Mouse (Mus musculus) erythroblast, embryonic 14.5 days (primary cell): ENCODE results near the gene Cenps. TPM values are rescaled to one million over a fixed set of nuclear protein-coding genes. Genes with fewer than 3 reads are reported as not detected.

ENCODE experiments used
- H3K27me3 ChIP-seq: 2 replicates; pipeline ENCODE4 v1.6.1; 2012; ENCODE audit warnings: inconsistent platforms; ENCODE audit not compliant: control insufficient read depth
- H3K36me3 ChIP-seq: 2 replicates; pipeline ENCODE4 v1.6.1; 2012; ENCODE audit warnings: mild to moderate bottlenecking, inconsistent platforms; ENCODE audit not compliant: control insufficient read depth
- H3K4me1 ChIP-seq: 2 replicates; pipeline ENCODE4 v1.6.1; 2012; ENCODE audit warnings: inconsistent platforms; ENCODE audit not compliant: control insufficient read depth
- H3K4me3 ChIP-seq: replicated peaks from 2 replicates; pipeline ENCODE3; 2012; ENCODE audit warnings: moderate library complexity, mild to moderate bottlenecking, inconsistent platforms
- H3K9me3 ChIP-seq: 2 replicates; pipeline ENCODE4 v1.6.1; 2012; ENCODE audit warnings: low read length, inconsistent platforms, mixed read lengths; ENCODE audit not compliant: control insufficient read depth
- GATA1 ChIP-seq: IDR thresholded peaks from 2 replicates; pipeline ENCODE4 v1.6.1; 2012; ENCODE audit warnings: low read length, inconsistent platforms, mixed read lengths
- TAL1 ChIP-seq: IDR thresholded peaks from 3 replicates; pipeline ENCODE4 v1.6.1; 2012; ENCODE audit warnings: low read length, inconsistent platforms, mixed read lengths
- polyA plus RNA-seq: library from polyadenylated mRNA; stranded (reverse); fragments of >175 nt; gene quantifications from 2 replicates; pipeline ENCODE4 v1.2.3, GENCODE M21; 2012

Cenps gene
- polyA plus RNA-seq, 1 experiment: 2.4 TPM

DNA sequence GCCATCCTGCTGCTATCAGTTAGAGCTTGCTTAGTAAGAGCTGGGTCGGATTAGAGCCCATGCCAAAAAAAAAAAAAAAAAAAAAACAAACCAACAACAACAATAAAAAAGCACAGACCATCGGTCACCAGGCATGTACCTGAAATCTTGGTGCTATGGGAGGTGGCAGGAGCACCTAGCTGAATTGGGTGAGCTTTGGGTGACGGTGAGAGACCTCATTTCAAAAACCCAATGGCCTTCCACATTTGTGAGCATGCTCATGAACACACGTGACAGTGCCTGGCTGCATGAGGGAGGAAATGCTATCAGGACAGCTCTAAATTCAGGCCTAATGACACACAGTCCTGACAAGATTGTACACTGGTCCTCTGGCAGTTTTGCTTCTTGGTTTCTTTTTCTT is 10.7 kb upstream of the Cenps start:
- Histone ChIP-seq H3K4me3 (no peak overlapping the region), H3K27me3 (peaks cover 2% of the 10 kb centered on the region; the same call in 1 of the 2 replicates), H3K4me1 (no peaks in the 10 kb centered on the region), H3K36me3 (peaks cover 31% of the 10 kb centered on the region), H3K9me3 (0 out of 2 replicates have a peak, but pooled peaks cover 2% of the 10 kb centered on the region)
- TF ChIP-seq GATA1 (no peak), TAL1 (no peak)

DNA sequence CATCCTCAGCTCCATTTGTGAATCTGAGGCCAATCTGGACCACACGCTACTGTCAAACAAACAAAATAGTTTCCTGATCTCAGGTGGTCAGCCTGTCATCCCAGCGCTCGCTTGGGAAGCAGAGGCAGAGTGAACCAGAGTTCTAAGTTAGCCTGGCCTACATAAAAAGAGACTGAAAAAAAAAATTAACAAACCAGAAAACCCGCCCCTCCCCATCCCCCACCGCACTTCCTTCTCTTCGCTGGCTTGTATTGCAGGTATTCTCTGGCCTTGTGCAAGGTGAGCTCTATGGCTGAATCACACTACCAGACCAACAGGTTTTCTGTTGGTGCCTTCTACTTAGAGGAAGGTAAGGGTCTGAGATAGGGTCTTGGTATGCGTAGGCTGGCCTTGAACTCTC is 10.1 kb upstream of the Cenps start:
- Histone ChIP-seq H3K4me1 (no peaks in the 10 kb centered on the region), H3K27me3 (peaks cover 2% of the 10 kb centered on the region; the same call in 1 of the 2 replicates)

GRCm38 (mm10) chr4:149145151-149145550 is 7.7 kb upstream of the Cenps start:
- Histone ChIP-seq H3K4me1 (no peaks in the 10 kb centered on the region), H3K4me3 (no peak overlapping the region), H3K36me3 (peaks cover 4% of the 10 kb centered on the region), H3K9me3 (no peaks in the 10 kb centered on the region), H3K27me3 (peaks cover 2% of the 10 kb centered on the region; the same call in 1 of the 2 replicates)
- TF ChIP-seq TAL1 (no peak), GATA1 (no peak)

More for the DNA sequence above, 10.1 kb upstream of the Cenps start:
- H3K36me3 ChIP-seq: peaks cover 26% of the 10 kb centered on the region
- no peak for TF ChIP-seq GATA1
- no peak for TF ChIP-seq TAL1
- H3K4me3 ChIP-seq: no peak overlapping the region
- H3K9me3 ChIP-seq: 0 out of 2 replicates have a peak, but pooled peaks cover 2% of the 10 kb centered on the region

GRCm38 (mm10) chr4:149144459-149144858 is 7.0 kb upstream of the Cenps start:
- H3K27me3 ChIP-seq: peaks cover 2% of the 10 kb centered on the region; the same call in 1 of the 2 replicates
- H3K4me1 ChIP-seq: no peaks in the 10 kb centered on the region
- no peak overlapping the region for H3K4me3 ChIP-seq
- TF ChIP-seq GATA1: no peak
- no peak for TF ChIP-seq TAL1
- H3K36me3 ChIP-seq: no peaks in the 10 kb centered on the region
- H3K9me3 ChIP-seq: no peaks in the 10 kb centered on the region

DNA sequence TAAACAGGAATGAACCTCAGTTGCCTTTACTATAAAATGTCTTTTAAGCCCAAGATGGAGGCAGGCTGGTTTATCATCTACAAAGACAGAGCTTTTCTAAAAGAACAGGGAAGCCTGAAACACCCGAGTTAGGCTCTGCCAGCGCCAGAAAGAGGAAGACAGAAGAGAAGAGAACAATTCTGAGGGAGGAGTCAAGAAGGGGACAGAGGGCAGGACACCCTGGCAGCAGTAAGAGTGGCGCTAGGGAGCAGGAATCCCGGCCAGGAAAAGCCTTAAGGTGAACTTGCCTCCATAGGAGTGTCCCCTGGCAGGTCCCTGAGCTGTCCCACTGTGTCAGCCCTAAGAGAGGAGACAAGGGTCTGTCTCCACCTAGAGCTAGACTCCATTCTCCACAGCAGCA is 6.2 kb upstream of the Cenps start:
- no peaks in the 10 kb centered on the region for H3K36me3 ChIP-seq
- no peak for TF ChIP-seq GATA1
- no peak for TF ChIP-seq TAL1
- H3K4me3 ChIP-seq: no peak overlapping the region
- H3K9me3 ChIP-seq: no peaks in the 10 kb centered on the region
- no peaks in the 10 kb centered on the region for H3K4me1 ChIP-seq
- peaks cover 2% of the 10 kb centered on the region; the same call in 1 of the 2 replicates for H3K27me3 ChIP-seq

DNA sequence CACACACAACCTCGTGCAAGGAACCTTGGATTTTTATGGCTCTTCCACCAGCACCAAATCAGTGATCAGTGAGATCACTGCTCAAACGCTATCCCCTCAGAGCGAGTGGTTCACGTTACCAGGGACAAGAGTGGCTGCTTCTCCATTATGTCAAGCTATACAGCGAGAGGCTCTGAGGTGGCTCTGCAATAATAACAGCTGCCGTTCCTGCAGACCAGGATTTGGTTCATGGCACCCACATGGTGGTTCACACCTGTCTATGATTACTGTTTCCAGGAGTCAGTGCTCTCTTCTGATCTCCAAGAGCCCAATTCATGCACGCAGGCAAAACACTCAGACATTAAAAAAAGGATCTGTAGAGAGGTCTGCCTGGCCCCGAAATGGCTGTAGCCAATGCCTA is 1.1 kb upstream of the Cenps start:
- H3K27me3 ChIP-seq: no peaks in the 10 kb centered on the region
- no peak overlapping the region for H3K4me3 ChIP-seq
- TF ChIP-seq GATA1 (no peak), TAL1 (no peak)
- H3K4me1 ChIP-seq: peaks cover 13% of the 10 kb centered on the region
- no peaks in the 10 kb centered on the region for H3K36me3 ChIP-seq
- no peaks in the 10 kb centered on the region for H3K9me3 ChIP-seq

DNA sequence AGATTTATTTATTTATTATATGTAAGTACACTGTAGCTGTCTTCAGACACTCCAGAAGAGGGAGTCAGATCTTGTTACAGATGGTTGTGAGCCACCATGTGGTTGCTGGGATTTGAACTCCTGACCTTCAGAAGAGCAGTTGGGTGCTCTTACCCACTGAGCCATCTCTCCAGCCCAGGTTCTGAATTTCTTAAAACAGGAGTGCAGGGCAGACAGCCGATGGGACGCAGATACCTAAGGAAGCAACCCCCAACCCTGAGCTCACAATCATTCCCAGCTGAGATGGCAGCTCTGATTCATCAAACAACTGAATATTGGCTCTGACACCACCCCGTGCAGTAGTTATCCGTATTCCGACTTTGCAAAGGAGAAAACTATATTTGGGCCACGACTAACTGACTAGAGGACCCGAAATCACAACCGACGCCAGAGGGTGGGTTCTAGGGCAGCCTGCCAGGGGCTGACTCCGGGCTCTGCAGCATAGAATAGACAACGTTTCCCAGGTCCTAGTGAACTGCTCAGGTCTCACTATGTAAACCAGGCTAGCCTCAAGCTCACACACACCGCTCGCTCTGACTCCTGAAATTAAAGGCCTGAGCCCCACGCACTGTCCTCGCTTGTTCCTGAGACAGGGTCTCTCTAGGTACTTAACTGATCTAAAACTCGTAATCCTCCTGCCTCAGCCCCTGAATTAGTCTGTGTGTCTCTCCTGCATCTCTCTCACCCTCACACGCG is 1.1 kb downstream of the Cenps start:
- TF ChIP-seq GATA1 (no peak), TAL1 (no peak)
- peak overlapping the region; percentile 92 for H3K4me3 ChIP-seq
- peaks cover 13% of the 10 kb centered on the region for H3K36me3 ChIP-seq
- H3K9me3 ChIP-seq: no peaks in the 10 kb centered on the region
- peaks cover 13% of the 10 kb centered on the region for H3K4me1 ChIP-seq
- no peaks in the 10 kb centered on the region for H3K27me3 ChIP-seq

DNA sequence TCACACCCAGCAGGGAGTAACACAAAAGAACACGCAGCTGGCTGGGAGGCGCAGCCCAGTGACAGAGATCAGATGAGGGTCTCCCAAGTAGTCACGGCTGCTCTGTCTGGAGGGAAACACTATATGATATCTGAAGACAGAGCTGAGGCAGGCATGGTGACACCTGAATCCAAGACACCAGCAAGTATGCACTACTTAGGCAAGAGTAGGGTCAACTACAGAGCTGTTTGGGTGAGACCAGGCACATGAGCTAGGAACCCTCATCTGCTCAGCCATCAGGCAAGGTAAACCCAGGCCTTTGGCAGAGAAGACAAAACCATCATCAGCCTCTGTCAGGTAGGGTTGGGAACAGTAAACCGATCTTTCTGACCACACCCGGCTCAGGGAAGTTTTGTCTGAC is 4.0 kb downstream of the Cenps start:
- H3K4me1 ChIP-seq: peaks cover 13% of the 10 kb centered on the region
- H3K9me3 ChIP-seq: no peaks in the 10 kb centered on the region
- TF ChIP-seq GATA1 (no peak), TAL1 (no peak)
- H3K36me3 ChIP-seq: peaks cover 36% of the 10 kb centered on the region
- H3K4me3 ChIP-seq: no peak overlapping the region
- no peaks in the 10 kb centered on the region for H3K27me3 ChIP-seq

- Histone ChIP-seq H3K4me3 (no peak overlapping the region), H3K27me3 (no peaks in the 10 kb centered on the region), H3K4me1 (peaks cover 11% of the 10 kb centered on the region), H3K9me3 (no peaks in the 10 kb centered on the region), H3K36me3 (peaks cover 50% of the 10 kb centered on the region)
- TF ChIP-seq GATA1 (no peak), TAL1 (no peak)
Observed at GRCm38 (mm10) chr4:149131789-149132565, 5.5 kb downstream of the Cenps start.
